Mouse (Mus musculus) MEL (cell line): Measurements from ENCODE around the gene Nfatc2ip. TPM values are rescaled to one million over a fixed set of nuclear protein-coding genes. Genes with fewer than 3 reads are reported as not detected.
A peak's percentile ranks its signal among the peaks of the same experiment; 100 is the strongest.

Experiments
- DNase-seq: peaks from one replicate; pipeline ENCODE4 v3.0.0; 2011; ENCODE audit warnings: low read depth, low spot score
- H3K27ac ChIP-seq: 2 replicates; pipeline ENCODE4 v1.5.1; 2012; ENCODE audit warnings: low read depth, mild to moderate bottlenecking, control low read depth, low read length, moderate library complexity; ENCODE audit not compliant: control insufficient read depth
- H3K27me3 ChIP-seq, 2 experiments: fragments of 150-350 bp in 1 of 2; sonication (generic) in 1 of 2; 2 replicates each; pipeline ENCODE4 v1.6.1; 2012; ENCODE audit warnings: low read length in 2 of 2, mild to moderate bottlenecking in 2 of 2, improper control_type of control experiment in 1 of 2, moderate library complexity in 1 of 2; ENCODE audit not compliant: insufficient read depth in 2 of 2, control insufficient read depth in 1 of 2
- H3K36me3 ChIP-seq, 2 experiments: 2 replicates each; pipeline ENCODE4 v1.6.1; 2012 to 2014; ENCODE audit warnings: low read length in 2 of 2, improper control_type of control experiment in 1 of 2, inconsistent platforms in 1 of 2, mild to moderate bottlenecking in 1 of 2; ENCODE audit not compliant: insufficient read depth in 2 of 2, control insufficient read depth in 1 of 2
- H3K4me1 ChIP-seq, 2 experiments: fragments of 150-350 bp in 1 of 2; sonication (generic) in 1 of 2; 2 replicates each; pipeline ENCODE4 v1.6.1; 2012; ENCODE audit warnings: low read length in 2 of 2, improper control_type of control experiment in 1 of 2, mild to moderate bottlenecking in 1 of 2; ENCODE audit not compliant: insufficient read depth in 2 of 2, control insufficient read depth in 1 of 2
- H3K4me3 ChIP-seq, 2 experiments: fragments of 150-350 bp in 1 of 2; sonication (generic) in 1 of 2; 2 replicates each; pipeline ENCODE4 v1.5.1; 2012; ENCODE audit warnings: low read depth in 2 of 2, low read length in 2 of 2, mild to moderate bottlenecking in 2 of 2, moderate library complexity in 2 of 2, control low read depth in 1 of 2, improper control_type of control experiment in 1 of 2; ENCODE audit not compliant: control insufficient read depth in 1 of 2, insufficient read depth in 1 of 2
- H3K79me2 ChIP-seq: 2 replicates; pipeline ENCODE4 v1.6.1; 2012; ENCODE audit warnings: mild to moderate bottlenecking, low read length, moderate library complexity; ENCODE audit not compliant: control insufficient read depth, poor library complexity, insufficient read depth
- H3K9ac ChIP-seq: 2 replicates; pipeline ENCODE4 v1.6.1; 2012; ENCODE audit warnings: low read depth, mild to moderate bottlenecking, control low read depth, low read length, moderate library complexity; ENCODE audit not compliant: control insufficient read depth, poor library complexity, severe bottlenecking
- H3K9me3 ChIP-seq: fragments of 150-350 bp; sonication (generic); replicated peaks from 2 replicates; pipeline ENCODE4 v1.6.1; 2012; ENCODE audit warnings: mild to moderate bottlenecking, low read length, improper control_type of control experiment, moderate library complexity; ENCODE audit not compliant: insufficient read depth
- BHLHE40 ChIP-seq: IDR thresholded peaks from 2 replicates; pipeline ENCODE4 v1.6.1; 2012; ENCODE audit warnings: low read depth, mild to moderate bottlenecking, inconsistent platforms, low read length, improper control_type of control experiment, borderline replicate concordance
- E2F4 ChIP-seq: IDR thresholded peaks from 2 replicates; pipeline ENCODE4 v1.6.1; 2011; ENCODE audit warnings: low read depth, low read length, improper control_type of control experiment, borderline replicate concordance
- ELF1 ChIP-seq: IDR thresholded peaks from 2 replicates; pipeline ENCODE4 v1.6.1; 2014; ENCODE audit warnings: low read depth, mild to moderate bottlenecking, inconsistent platforms, low read length, improper control_type of control experiment, moderate library complexity
- EP300 ChIP-seq, 2 experiments: IDR thresholded peaks; 2 replicates each; pipeline ENCODE4 v1.6.1; 2011; ENCODE audit warnings: improper control_type of control experiment in 2 of 2, low read length in 2 of 2, low read depth in 1 of 2, mild to moderate bottlenecking in 1 of 2
- ETS1 ChIP-seq: IDR thresholded peaks from 2 replicates; pipeline ENCODE4 v1.6.1; 2012; ENCODE audit warnings: low read depth, mild to moderate bottlenecking, inconsistent platforms, low read length, improper control_type of control experiment, moderate library complexity
- GATA1 ChIP-seq: IDR thresholded peaks from 2 replicates; pipeline ENCODE4 v1.6.1; 2011; ENCODE audit warnings: low read depth, low read length, improper control_type of control experiment
- JUND ChIP-seq: IDR thresholded peaks from 2 replicates; pipeline ENCODE4 v1.6.1; 2011; ENCODE audit warnings: low read depth, mild to moderate bottlenecking, improper control_type of control experiment, low read length
- MAFK ChIP-seq: IDR thresholded peaks from 2 replicates; pipeline ENCODE4 v1.6.1; 2011; ENCODE audit warnings: low read depth, mild to moderate bottlenecking, low read length, improper control_type of control experiment, borderline replicate concordance
- MAX ChIP-seq: IDR thresholded peaks from 2 replicates; pipeline ENCODE4 v1.6.1; 2011; ENCODE audit warnings: low read length, improper control_type of control experiment
- MXI1 ChIP-seq: IDR thresholded peaks from 2 replicates; pipeline ENCODE4 v1.6.1; 2011; ENCODE audit warnings: mild to moderate bottlenecking, low read depth, low read length, improper control_type of control experiment
- MYC ChIP-seq: IDR thresholded peaks from 2 replicates; pipeline ENCODE4 v1.6.1; 2011; ENCODE audit warnings: low read depth, mild to moderate bottlenecking, low read length, improper control_type of control experiment, moderate library complexity
- RAD21 ChIP-seq: IDR thresholded peaks from 2 replicates; pipeline ENCODE4 v1.6.1; 2011; ENCODE audit warnings: mild to moderate bottlenecking, low read depth, low read length, improper control_type of control experiment
- TAL1 ChIP-seq: IDR thresholded peaks from 2 replicates; pipeline ENCODE4 v1.6.1; 2012; ENCODE audit warnings: mild to moderate bottlenecking, inconsistent platforms, low read length, moderate library complexity, mixed read lengths
- TBP ChIP-seq: IDR thresholded peaks from 2 replicates; pipeline ENCODE4 v1.8.0; 2011; ENCODE audit warnings: low read depth, low read length, improper control_type of control experiment
- TCF12 ChIP-seq: IDR thresholded peaks from 2 replicates; pipeline ENCODE4 v1.6.1; 2014; ENCODE audit warnings: low read depth, mild to moderate bottlenecking, inconsistent platforms, low read length, improper control_type of control experiment, moderate library complexity
- USF1 ChIP-seq: IDR thresholded peaks from 2 replicates; pipeline ENCODE4 v1.6.1; 2014; ENCODE audit warnings: low read depth, mild to moderate bottlenecking, inconsistent platforms, low read length, improper control_type of control experiment, moderate library complexity
- USF2 ChIP-seq, 2 experiments: IDR thresholded peaks; 2 replicates each; pipeline ENCODE4 v1.6.1; 2011 to 2012; ENCODE audit warnings: improper control_type of control experiment in 2 of 2, low read length in 2 of 2, borderline replicate concordance in 1 of 2, inconsistent platforms in 1 of 2, low read depth in 1 of 2, mild to moderate bottlenecking in 1 of 2; ENCODE audit not compliant: insufficient read depth in 1 of 2
- ZC3H11A ChIP-seq: IDR thresholded peaks from 2 replicates; pipeline ENCODE4 v1.6.1; 2012; ENCODE audit warnings: low read depth, mild to moderate bottlenecking, inconsistent platforms, low read length, improper control_type of control experiment
- ZKSCAN1 ChIP-seq: IDR thresholded peaks from 2 replicates; pipeline ENCODE4 v1.6.1; 2012; ENCODE audit warnings: low read depth, mild to moderate bottlenecking, inconsistent platforms, low read length, improper control_type of control experiment, moderate library complexity
- ZNF384 ChIP-seq: IDR thresholded peaks from 2 replicates; pipeline ENCODE4 v1.6.1; 2012; ENCODE audit warnings: low read depth, mild to moderate bottlenecking, inconsistent platforms, low read length, improper control_type of control experiment
- polyA plus RNA-seq, 2 experiments: library from polyadenylated mRNA; stranded (reverse) in 1 of 2; unstranded in 1 of 2; fragments of >175 nt in 1 of 2; fragments of >200 nt in 1 of 2; gene quantifications; 2 replicates each; pipeline versions ENCODE4 v1.2.1 to v1.2.4; 2012; ENCODE audit warnings: low replicate concordance in 2 of 2, low read depth in 1 of 2; ENCODE audit not compliant: insufficient read length in 2 of 2, insufficient read depth in 1 of 2, missing spikeins in 1 of 2
- total RNA-seq: library from RNA; depleted of rRNA; stranded (reverse); fragments of 300-350 nt; gene quantifications from 2 replicates; pipeline ENCODE4 v1.2.3, GENCODE M21; 2012

The Nfatc2ip gene
- total and polyA plus RNA-seq, 3 experiments = 7.9 to 13.0 TPM; not detected in 1

DNA sequence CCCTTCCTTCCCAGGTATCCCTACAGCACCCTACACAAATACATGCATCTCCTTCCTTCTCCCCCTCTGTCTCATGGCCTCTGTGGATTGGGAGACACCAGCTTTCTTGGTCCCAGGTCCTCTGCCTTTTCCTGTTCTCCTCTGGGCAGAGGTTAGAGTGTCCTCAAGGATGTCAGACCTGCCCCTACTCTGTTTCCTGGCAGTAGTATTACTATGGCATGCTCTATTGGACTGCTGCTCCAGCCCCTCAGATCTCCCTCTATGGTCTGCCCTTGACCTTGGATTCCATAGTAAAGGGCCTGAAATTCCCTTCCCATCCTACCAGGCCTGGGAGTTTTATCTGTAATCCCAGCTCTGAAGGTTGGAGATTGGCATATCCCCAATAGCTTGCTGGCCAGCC lies 33.6 kb upstream of the Nfatc2ip start:
- no peak overlapping the region for H3K27ac ChIP-seq

GRCm38 (mm10) chr7:126429503-126429898 lies 33.0 kb upstream of the Nfatc2ip start:
- Histone ChIP-seq H3K79me2 (no peaks in the 10 kb centered on the region), H3K9ac (no peak overlapping the region), H3K27me3 (no peaks in the 10 kb centered on the region), H3K9me3 (no peaks in the 10 kb centered on the region), H3K27ac (no peak overlapping the region), H3K36me3 (peaks cover 0 to 4% of the 10 kb centered on the region in 2 experiments; a peak in 2 of 4 replicates), H3K4me1 (peaks cover 0 to 6% of the 10 kb centered on the region in 2 experiments; a peak in 2 of 4 replicates), H3K4me3 (peak overlapping the region; percentile 29 to 81; a peak in 3 of 4 replicates)
- TF ChIP-seq EP300 (IDR thresholded peaks at IDR 0.05; ENCODE audit: low read depth in 1 of 2, low read length in 2 of 2) (no peak), ZKSCAN1 (no peak), MAFK (no peak), USF1 (no peak), TBP (no peak), ZC3H11A (no peak), USF2 (IDR thresholded peaks at IDR 0.05; ENCODE audit: borderline replicate concordance in 1 of 2, insufficient read depth in 1 of 2, low read depth in 1 of 2, low read length in 2 of 2) (no peak), MYC (no peak), ETS1 (no peak), GATA1 (no peak), RAD21 (no peak), MXI1 (no peak), BHLHE40 (no peak), TCF12 (no peak), MAX (no peak), ZNF384 (no peak), E2F4 (no peak), ELF1 (no peak), TAL1 (no peak)
- DNase-seq = no peak

More for the DNA sequence above, 33.6 kb upstream of the Nfatc2ip start:
- no peak overlapping the region for H3K9ac ChIP-seq
- peaks cover 0 to 4% of the 10 kb centered on the region in 2 experiments; a peak in 2 of 4 replicates for H3K36me3 ChIP-seq
- no peak for DNase-seq
- H3K4me3 ChIP-seq = no peak overlapping the region
- H3K79me2 ChIP-seq = no peaks in the 10 kb centered on the region
- H3K4me1 ChIP-seq = peaks cover 0 to 6% of the 10 kb centered on the region in 2 experiments; a peak in 2 of 4 replicates
- TF ChIP-seq ELF1 (no peak), JUND (no peak), ZKSCAN1 (no peak)
- no peaks in the 10 kb centered on the region for H3K27me3 ChIP-seq
- no peaks in the 10 kb centered on the region for H3K9me3 ChIP-seq
